Mouse (Mus musculus) urinary bladder, postnatal 14 days (tissue): Measurements from ENCODE around the gene Acsf3.

Experiments
- DNase-seq: peaks from one replicate; pipeline ENCODE4 v3.0.0; 2021; ENCODE audit warnings: low spot score

Acsf3 gene

GRCm38 (mm10) chr8:122762731-122763266 is 12.5 kb upstream of the Acsf3 start:
- no peak for DNase-seq

- no peak for DNase-seq
Observed at GRCm38 (mm10) chr8:122763267-122763738, 12.0 kb upstream of the Acsf3 start.

GRCm38 (mm10) chr8:122764790-122765474 is 10.4 kb upstream of the Acsf3 start:
- DNase-seq, result no peak

- no peak for DNase-seq
Observed at GRCm38 (mm10) chr8:122766189-122766588, 9.1 kb upstream of the Acsf3 start.

DNA sequence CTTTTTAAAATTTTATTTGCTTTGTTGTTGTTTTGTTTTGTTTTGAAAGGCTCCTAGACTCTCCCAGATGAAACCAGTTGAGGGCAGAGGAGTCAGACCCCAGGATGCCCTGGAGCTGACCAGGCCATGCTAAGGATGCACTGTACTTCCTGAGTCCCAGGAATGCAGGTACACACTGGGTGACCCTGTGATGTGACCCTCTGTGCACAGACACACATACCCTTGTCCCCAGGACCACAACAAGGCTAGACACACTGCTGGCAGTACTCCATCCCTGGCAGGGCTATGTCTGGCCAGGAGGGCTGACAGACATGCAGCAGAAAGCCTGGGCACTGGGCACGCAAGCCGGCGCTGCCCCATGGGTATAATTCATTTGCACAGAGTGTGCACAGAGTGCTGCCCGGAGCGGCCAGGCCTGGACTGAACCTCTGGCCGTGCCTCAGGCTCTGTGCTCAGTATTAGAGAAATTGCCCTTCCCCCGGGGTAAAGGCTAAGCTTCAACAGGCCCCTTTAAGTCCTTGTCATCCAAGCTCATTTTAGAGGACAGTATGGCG is 8.6 kb upstream of the Acsf3 start:
- DNase-seq, result no peak

DNA sequence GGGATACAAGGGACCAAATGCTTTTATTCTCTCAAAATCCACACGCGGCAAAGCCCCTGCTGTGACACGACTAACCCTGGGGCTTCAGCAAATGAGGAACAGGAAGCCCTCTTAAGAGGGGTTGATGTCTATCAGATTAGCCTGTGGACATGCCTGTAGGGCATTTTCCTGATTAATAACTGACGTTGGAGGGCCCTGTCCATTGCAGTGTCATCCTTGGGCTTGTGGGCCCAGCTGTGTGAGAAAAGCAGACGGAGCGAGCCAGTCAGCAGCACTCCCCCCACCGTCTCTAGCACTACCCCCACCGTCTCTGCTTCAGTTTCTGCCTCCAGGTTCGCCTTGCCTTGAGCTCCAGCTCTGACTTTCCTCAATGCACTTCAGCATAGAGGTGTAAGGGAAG is 8.1 kb upstream of the Acsf3 start:
- no peak for DNase-seq

DNA sequence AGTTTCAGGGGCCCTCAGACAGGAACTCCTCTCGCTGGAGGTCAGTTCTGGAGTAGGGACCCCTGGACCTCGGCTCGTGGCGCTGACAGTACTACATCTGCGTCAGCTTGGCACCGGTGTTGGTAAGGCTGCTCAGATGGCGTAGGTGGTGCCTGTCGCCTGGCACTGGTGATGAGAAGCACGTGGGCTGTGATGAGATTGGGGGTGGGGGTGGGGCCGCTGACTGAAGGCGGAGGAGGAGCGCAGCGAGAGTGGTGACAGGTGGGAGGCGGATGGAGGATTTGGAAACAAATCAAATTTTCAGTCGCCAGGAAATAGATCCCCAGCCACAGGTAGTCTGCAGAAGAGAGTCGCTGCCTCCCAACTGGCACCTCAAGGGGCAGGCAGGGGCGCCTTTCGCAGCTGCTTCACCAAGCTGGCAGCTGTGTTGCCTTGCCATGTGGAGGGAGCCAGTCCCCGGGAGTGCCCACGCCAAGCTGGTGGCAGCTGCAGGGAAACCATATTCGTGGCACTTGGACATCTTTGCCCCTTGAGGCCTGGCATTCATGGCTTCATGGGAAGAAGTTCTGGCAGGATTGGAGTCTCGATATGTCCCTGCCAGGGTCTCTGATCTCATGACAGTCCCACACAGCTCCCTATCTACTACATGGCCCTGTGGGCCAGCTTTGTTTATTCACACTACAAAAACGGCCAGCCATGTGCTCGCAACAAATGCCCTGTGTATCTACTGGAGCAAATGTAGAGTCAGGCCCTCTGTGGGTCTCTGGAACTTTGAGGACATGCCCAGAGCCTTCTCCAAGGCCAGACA is 5.8 kb upstream of the Acsf3 start:
- DNase-seq, result no peak

DNA sequence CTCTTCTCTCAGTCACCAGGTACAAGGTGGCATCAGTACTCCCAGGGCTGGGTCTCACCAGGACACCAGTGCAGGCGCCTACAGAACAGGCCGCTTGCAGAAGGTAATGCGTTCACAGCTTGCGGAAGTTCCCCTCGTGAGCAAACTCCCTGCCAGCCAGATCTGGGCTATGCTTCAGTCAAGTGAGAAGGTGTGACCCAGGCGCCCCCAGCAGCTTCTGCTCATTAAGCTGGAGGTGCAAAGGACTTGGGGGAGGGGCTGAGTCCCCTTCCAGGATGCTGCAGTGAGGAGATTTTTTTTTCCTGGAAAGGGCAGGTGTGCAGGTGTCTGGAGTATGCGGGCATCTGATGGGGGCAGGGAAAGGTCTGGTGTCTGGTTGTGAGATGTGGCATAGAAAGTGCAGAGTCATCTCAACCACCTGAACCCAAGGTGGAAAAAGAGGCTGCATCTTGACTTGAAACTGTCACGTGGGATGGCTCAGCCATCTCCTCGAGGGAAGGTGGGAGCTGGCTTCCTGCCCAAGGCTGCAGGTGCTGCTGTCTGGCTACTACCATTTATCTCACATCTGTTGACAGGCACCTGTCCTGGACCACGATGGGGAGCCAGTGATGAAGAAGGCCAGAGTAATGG is 2.7 kb upstream of the Acsf3 start:
- no peak for DNase-seq

- DNase-seq, result no peak
Observed at GRCm38 (mm10) chr8:122777701-122778100, 2.4 kb downstream of the Acsf3 start.

GRCm38 (mm10) chr8:122778703-122779239 is 3.5 kb downstream of the Acsf3 start:
- no peak for DNase-seq

- no peak for DNase-seq
Observed at GRCm38 (mm10) chr8:122779255-122779654, 4.0 kb downstream of the Acsf3 start.

DNA sequence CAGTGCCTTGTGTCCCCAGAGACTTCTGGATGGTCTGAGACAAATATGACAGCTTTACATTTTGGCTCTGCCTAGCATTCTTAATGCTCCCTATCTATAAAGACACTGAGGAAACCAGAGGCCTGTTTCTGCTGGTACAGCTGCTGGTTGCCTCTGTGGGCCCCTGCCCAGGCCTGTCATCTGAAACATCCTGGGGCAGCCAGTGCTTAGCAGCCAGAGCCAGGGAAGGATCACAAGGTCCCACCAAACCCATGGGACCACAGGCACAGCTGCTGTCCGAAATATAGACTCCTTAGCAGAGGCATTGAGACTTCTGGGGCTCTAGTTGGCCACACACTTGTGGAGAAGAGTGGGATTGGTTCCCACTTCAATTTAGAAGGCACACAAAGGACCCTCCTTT is 9.5 kb downstream of the Acsf3 start:
- DNase-seq, result no peak

DNA sequence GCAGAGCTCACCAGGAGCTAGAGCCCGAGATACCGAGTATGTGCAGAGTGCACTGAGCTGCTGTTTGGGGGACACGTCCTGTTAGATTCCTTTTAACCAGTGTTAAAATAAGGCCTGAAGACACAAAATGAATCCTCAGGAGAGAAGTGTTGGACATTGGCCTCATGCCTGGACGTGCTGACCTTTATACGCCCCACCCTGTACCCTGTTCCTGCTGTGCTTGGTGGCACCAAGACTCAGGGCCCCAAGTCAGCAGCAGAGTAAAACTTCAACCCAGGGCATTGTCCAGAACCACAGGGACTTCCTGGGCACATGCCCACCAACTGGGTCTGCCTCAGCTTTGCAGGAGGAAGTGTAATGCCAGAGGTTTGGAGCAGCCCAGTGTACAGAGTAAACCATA is 14.5 kb downstream of the Acsf3 start:
- DNase-seq, result no peak

DNA sequence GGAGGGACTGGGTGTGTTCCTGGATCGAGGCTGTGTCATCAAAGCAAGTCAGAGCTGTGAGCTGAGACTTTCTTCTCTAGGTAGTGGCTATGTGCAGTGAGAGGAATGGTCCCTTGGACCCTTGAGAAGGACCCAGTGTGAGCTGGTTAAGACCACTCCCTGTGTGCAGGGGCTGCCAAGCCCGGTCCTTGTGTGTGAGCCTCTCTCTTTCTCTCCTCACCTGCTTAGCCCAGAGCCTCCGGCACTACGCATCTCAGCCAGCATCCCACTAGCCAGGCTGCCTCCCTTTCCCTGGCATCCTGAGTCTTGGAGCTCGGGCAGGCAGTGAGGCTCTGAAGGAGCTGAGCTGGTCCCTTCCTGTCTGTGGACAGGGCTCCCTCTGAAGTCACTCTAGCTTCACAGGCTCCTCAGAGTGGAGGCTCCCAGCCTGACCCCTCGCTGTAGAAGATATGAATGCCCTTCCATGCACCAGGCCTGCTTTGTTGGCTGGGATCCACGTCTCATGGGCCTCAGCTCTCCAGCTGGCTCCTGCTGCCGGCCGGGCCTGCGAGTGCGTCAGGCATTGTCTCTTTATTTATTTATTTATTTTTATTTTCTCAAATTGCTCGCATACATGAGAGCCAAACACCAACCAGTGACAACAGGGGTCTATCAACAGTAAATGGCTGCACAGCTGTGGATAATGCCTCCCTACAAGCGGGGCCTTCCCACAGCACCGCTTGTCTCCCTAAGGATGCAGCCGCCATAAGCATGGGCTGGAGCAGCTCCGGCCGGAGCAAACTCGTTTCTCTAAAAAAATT is 18.3 kb downstream of the Acsf3 start:
- DNase-seq, result no peak

DNA sequence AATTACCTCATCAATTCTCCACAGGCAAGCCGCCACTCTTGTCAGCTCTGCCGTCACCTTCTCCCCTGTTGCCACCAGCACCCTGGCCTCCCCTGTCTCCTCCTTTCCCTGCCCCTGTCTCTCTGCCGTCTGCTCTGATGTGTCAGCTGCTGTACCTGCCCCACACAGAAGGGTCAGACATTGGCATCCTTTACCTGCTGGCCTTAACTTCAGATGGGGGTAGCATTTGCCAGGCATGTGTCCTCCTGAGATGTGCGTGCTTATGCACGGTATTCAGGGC is 18.8 kb downstream of the Acsf3 start:
- DNase-seq, result no peak

GRCm38 (mm10) chr8:122803906-122804761 is 28.8 kb downstream of the Acsf3 start:
- no peak for DNase-seq

DNA sequence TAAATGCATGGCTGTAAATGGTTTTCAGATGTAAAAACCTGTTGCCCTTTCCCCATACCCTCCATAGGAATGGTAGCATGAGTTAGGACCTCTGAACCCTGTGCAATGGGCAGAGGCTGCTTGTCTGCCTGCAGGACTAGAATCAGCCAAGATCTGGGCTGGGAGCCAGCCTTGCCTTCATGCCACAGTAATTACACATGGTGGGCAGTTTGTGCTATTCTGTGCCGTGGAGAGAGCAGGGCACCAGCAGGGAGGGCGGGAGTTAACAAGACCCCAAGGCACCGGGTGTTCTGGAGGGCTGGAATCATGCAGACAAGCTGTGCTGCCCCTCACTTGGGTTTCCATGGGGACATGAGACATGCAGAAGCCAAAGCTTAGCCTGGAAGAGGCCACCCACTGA is 30.1 kb downstream of the Acsf3 start:
- no peak for DNase-seq

- no peak for DNase-seq
Observed at GRCm38 (mm10) chr8:122806956-122807538, 31.8 kb downstream of the Acsf3 start.

DNA sequence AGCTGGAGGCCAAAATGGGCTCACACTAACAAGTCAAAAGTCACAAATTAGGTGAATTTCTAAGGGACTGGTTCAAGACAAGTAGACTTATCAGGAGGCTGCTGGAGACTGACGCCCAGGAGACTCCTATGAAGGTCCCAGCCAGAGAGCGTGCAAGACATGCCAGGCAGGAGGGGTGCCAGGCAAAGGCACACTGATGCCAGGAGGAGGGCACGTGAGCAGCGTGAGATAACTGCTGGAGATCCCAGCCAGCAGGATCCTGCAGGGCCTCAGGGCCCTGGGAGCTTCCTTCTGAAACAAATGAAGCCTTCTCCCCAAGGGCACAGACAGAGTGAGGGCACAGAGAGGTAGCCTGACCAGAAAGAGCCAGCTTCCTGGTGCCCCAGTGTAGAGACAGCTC is 32.6 kb downstream of the Acsf3 start:
- no peak for DNase-seq

GRCm38 (mm10) chr8:122810376-122810775 is 35.1 kb downstream of the Acsf3 start:
- DNase-seq, result no peak
